Mouse (Mus musculus) brain, adult 2 months (tissue): ENCODE data around the gene Klk1b1.
"Not testable (repeated sequence)": the region's sequence is repeated elsewhere in the genome, so short reads cannot be mapped to it uniquely, and the experiment has no call there.

Experiments used
- DNase-seq: peaks from one replicate; pipeline ENCODE4 v3.0.0; 2011; ENCODE audit warnings: low read depth, low spot score

Gene Klk1b1

GRCm38 (mm10) chr7:43966451-43966850 is at the start of gene Klk1b1:
Gene Klk1b1 (plus strand): TSS chr7:43966751.
- DNase-seq = no peak

- DNase-seq = peak; percentile 7
These were observed 48.1 kb upstream of the Klk1b1 start for GRCm38 (mm10) chr7:43918426-43918825.

GRCm38 (mm10) chr7:43918871-43919270 is 47.7 kb upstream of the Klk1b1 start:
- peak; percentile 5 for DNase-seq

- DNase-seq = peak; percentile 79
These were observed 46.7 kb upstream of the Klk1b1 start for GRCm38 (mm10) chr7:43919559-43920451.

- DNase-seq = no peak
These were observed 46.0 kb upstream of the Klk1b1 start for GRCm38 (mm10) chr7:43920582-43920981.

- DNase-seq = no peak
These were observed 45.5 kb upstream of the Klk1b1 start for GRCm38 (mm10) chr7:43921087-43921486.

GRCm38 (mm10) chr7:43921941-43922340 is 44.6 kb upstream of the Klk1b1 start:
- no peak for DNase-seq

- DNase-seq = peak; percentile 20
These were observed 40.6 kb upstream of the Klk1b1 start for GRCm38 (mm10) chr7:43925985-43926384.

- peak; percentile 34 for DNase-seq
These were observed 38.0 kb upstream of the Klk1b1 start for GRCm38 (mm10) chr7:43928521-43928920.

GRCm38 (mm10) chr7:43932337-43932736 is 34.2 kb upstream of the Klk1b1 start:
- no peak for DNase-seq

GRCm38 (mm10) chr7:43933440-43933839 is 33.1 kb upstream of the Klk1b1 start, which contains the start of gene Klk15:
Gene Klk15 (plus strand): TSS chr7:43933740.
- no peak for DNase-seq

- no peak for DNase-seq
These were observed 31.8 kb upstream of the Klk1b1 start for GRCm38 (mm10) chr7:43934747-43935146.

GRCm38 (mm10) chr7:43936551-43936950 is 30.0 kb upstream of the Klk1b1 start:
- no peak for DNase-seq

- DNase-seq = not testable (repeated sequence)
These were observed 24.3 kb upstream of the Klk1b1 start for GRCm38 (mm10) chr7:43942293-43942692.

GRCm38 (mm10) chr7:43944727-43945264 is 21.8 kb upstream of the Klk1b1 start:
- no peak for DNase-seq

- no peak for DNase-seq
These were observed 16.2 kb upstream of the Klk1b1 start, which contains the start of gene Klk1b8 for GRCm38 (mm10) chr7:43950364-43950763. Gene Klk1b8 (plus strand): TSS chr7:43950664.

- peak; percentile 56 for DNase-seq
These were observed 13.8 kb upstream of the Klk1b1 start for GRCm38 (mm10) chr7:43952703-43953102.

- no peak for DNase-seq
These were observed 507 bp downstream of the Klk1b1 start for GRCm38 (mm10) chr7:43967058-43967457.

GRCm38 (mm10) chr7:43967612-43968011 is 1.1 kb downstream of the Klk1b1 start:
- no peak for DNase-seq

- DNase-seq = not testable (repeated sequence)
These were observed 9.2 kb downstream of the Klk1b1 start, which contains the start of gene Klk1b9 for GRCm38 (mm10) chr7:43975761-43976160. Gene Klk1b9 (plus strand): TSS chr7:43976061.

- no peak for DNase-seq
These were observed 19.1 kb downstream of the Klk1b1 start for GRCm38 (mm10) chr7:43985657-43986056.

GRCm38 (mm10) chr7:43994821-43995220 is 28.3 kb downstream of the Klk1b1 start:
- DNase-seq = not testable (repeated sequence)

GRCm38 (mm10) chr7:43995577-43995976 is 29.0 kb downstream of the Klk1b1 start, which contains the start of gene Klk1b11:
Gene Klk1b11 (plus strand): TSS chr7:43995877.
- not testable (repeated sequence) for DNase-seq
